Mouse (Mus musculus) forebrain, postnatal 0 days (tissue): Measurements from ENCODE around the gene 3110082J24Rik. TPM values are rescaled to one million over a fixed set of nuclear protein-coding genes. Genes with fewer than 3 reads are reported as not detected.

Source experiments
- ATAC-seq: fragments of 200-750 bp; cut with Nextera tagmentation; 2 replicates; pipeline ENCODE4 v1.8.0; 2017; ENCODE audit warnings: mild to moderate bottlenecking, moderate library complexity
- DNase-seq: peaks from one replicate; pipeline ENCODE4 v3.0.0-alpha.2; 2015
- H3K27ac ChIP-seq: fragments of 300-500 bp; sonication (generic); 2 replicates; pipeline ENCODE4 v1.5.1; 2014; ENCODE audit warnings: low read depth, mild to moderate bottlenecking, antibody characterized with exemption, low read length, moderate library complexity, mixed read lengths
- H3K27me3 ChIP-seq: fragments of 300-500 bp; sonication (generic); 2 replicates; pipeline ENCODE4 v1.6.1; 2014; ENCODE audit warnings: mild to moderate bottlenecking, low read length, mixed read lengths; ENCODE audit not compliant: insufficient read depth
- H3K36me3 ChIP-seq: fragments of 300-500 bp; sonication (generic); 2 replicates; pipeline ENCODE4 v1.6.1; 2014; ENCODE audit warnings: mild to moderate bottlenecking, moderate library complexity; ENCODE audit not compliant: insufficient read depth
- H3K4me1 ChIP-seq: fragments of 300-500 bp; sonication (generic); 2 replicates; pipeline ENCODE4 v1.6.1; 2014; ENCODE audit warnings: antibody characterized with exemption; ENCODE audit not compliant: insufficient read depth
- H3K4me2 ChIP-seq: fragments of 300-500 bp; sonication (generic); 2 replicates; pipeline ENCODE4 v1.6.1; 2014; ENCODE audit warnings: low read depth, mild to moderate bottlenecking, moderate library complexity
- H3K4me3 ChIP-seq: fragments of 300-500 bp; sonication (generic); 2 replicates; pipeline ENCODE4 v1.5.1; 2014; ENCODE audit warnings: low read depth, low read length, mixed read lengths
- H3K9ac ChIP-seq: fragments of 300-500 bp; sonication (generic); 2 replicates; pipeline ENCODE4 v1.6.1; 2014; ENCODE audit warnings: mild to moderate bottlenecking
- H3K9me3 ChIP-seq: fragments of 300-500 bp; sonication (generic); 2 replicates; pipeline ENCODE4 v1.6.1; 2016; ENCODE audit warnings: low read length
- CTCF ChIP-seq: sonication (generic); IDR thresholded peaks from 2 replicates; pipeline ENCODE4 v1.5.1; 2016; ENCODE audit warnings: antibody characterized with exemption, control low read depth, low read depth
- WGBS: fragments of 180-500 bp; shearing (Covaris S2); extraction: QIAGEN DNeasy Blood & Tissue Kit; methylation state at CpG from one replicate; pipeline ENCODE4 v1.1.7; 2014; 5-methylcytosine and 5-hydroxymethylcytosine counted together
- polyA plus RNA-seq: library from polyadenylated mRNA; unstranded; fragments of >200 nt; fragmentation: Nextera tagmentation; extraction: Ambion mirVana; gene quantifications from 2 replicates; pipeline ENCODE4 v1.2.1, GENCODE M21; 2015
- total RNA-seq: library from RNA; depleted of rRNA; stranded (reverse); fragments of >200 nt; gene quantifications from 2 replicates; pipeline ENCODE4 v1.2.3, GENCODE M21; 2014

3110082J24Rik gene
- total and polyA plus RNA-seq, 2 experiments from 2014 or later: 2.0 to 2.5 TPM

GRCm38 (mm10) chr5:30110371-30111060, 4.6 kb upstream of the 3110082J24Rik start:
- Histone ChIP-seq H3K4me3 (no peak overlapping the region), H3K9me3 (no peaks in the 10 kb centered on the region), H3K27ac (0 out of 2 replicates have a peak overlapping the region, but pooled peaks have one; percentile 21), H3K27me3 (no peaks in the 10 kb centered on the region), H3K4me2 (peak overlapping the region; percentile 38), H3K36me3 (no peaks in the 10 kb centered on the region), H3K9ac (0 out of 2 replicates have a peak overlapping the region, but pooled peaks have one; percentile 10), H3K4me1 (0 out of 2 replicates have a peak, but pooled peaks cover 3% of the 10 kb centered on the region)
- no peak for ATAC-seq
- no peak for TF ChIP-seq CTCF
- 14% methylated on average over 22 of the region's 22 CpGs for WGBS
- no peak for DNase-seq

GRCm38 (mm10) chr5:30109899-30110298, 4.0 kb upstream of the 3110082J24Rik start:
- TF ChIP-seq CTCF: no peak
- Histone ChIP-seq H3K36me3 (no peaks in the 10 kb centered on the region), H3K9me3 (no peaks in the 10 kb centered on the region), H3K27ac (no peak overlapping the region), H3K4me1 (0 out of 2 replicates have a peak, but pooled peaks cover 3% of the 10 kb centered on the region), H3K4me3 (no peak overlapping the region), H3K4me2 (no peak overlapping the region), H3K27me3 (no peaks in the 10 kb centered on the region), H3K9ac (no peak overlapping the region)
- 46% methylated on average over 2 of the region's 2 CpGs for WGBS
- DNase-seq: no peak
- ATAC-seq: no peak

- Histone ChIP-seq H3K27me3 (no peaks in the 10 kb centered on the region), H3K27ac (no peak overlapping the region), H3K4me2 (0 out of 2 replicates have a peak overlapping the region, but pooled peaks have one; percentile 97), H3K9ac (no peak overlapping the region), H3K36me3 (no peaks in the 10 kb centered on the region), H3K9me3 (no peaks in the 10 kb centered on the region), H3K4me1 (peaks cover 7% of the 10 kb centered on the region; the same call in 1 of the 2 replicates), H3K4me3 (no peak overlapping the region)
- DNase-seq: no peak
- no peak for TF ChIP-seq CTCF
- WGBS: 72% methylated on average over 6 of the region's 6 CpGs
- no peak for ATAC-seq
These were observed 2.3 kb upstream of the 3110082J24Rik start for GRCm38 (mm10) chr5:30108233-30108632.

GRCm38 (mm10) chr5:30107611-30108041, 1.7 kb upstream of the 3110082J24Rik start:
- Histone ChIP-seq H3K9ac (no peak overlapping the region), H3K9me3 (no peaks in the 10 kb centered on the region), H3K4me3 (no peak overlapping the region), H3K27me3 (no peaks in the 10 kb centered on the region), H3K4me1 (peaks cover 7% of the 10 kb centered on the region; the same call in 1 of the 2 replicates), H3K27ac (peak overlapping the region; percentile 62), H3K36me3 (no peaks in the 10 kb centered on the region), H3K4me2 (peak overlapping the region; percentile 97)
- DNase-seq (no peak), ATAC-seq (peak; percentile 30)
- TF ChIP-seq CTCF: no peak; the same call in 1 of the 2 replicates
- WGBS: 10% methylated on average over 5 of the region's 5 CpGs

- no peak overlapping the region for H3K4me3 ChIP-seq
- peak overlapping the region; percentile 62 for H3K27ac ChIP-seq
- H3K36me3 ChIP-seq: no peaks in the 10 kb centered on the region
- H3K4me2 ChIP-seq: peak overlapping the region; percentile 97
- 7% methylated on average over 7 of the region's 7 CpGs for WGBS
- H3K9me3 ChIP-seq: no peaks in the 10 kb centered on the region
- peaks cover 7% of the 10 kb centered on the region; the same call in 1 of the 2 replicates for H3K4me1 ChIP-seq
- no peak overlapping the region for H3K9ac ChIP-seq
- no peaks in the 10 kb centered on the region for H3K27me3 ChIP-seq
- ATAC-seq: peak; percentile 35
- TF ChIP-seq CTCF: no peak
- peak; percentile 42 for DNase-seq
These were observed 1.3 kb upstream of the 3110082J24Rik start for GRCm38 (mm10) chr5:30107186-30107585.

- no peak overlapping the region for H3K9ac ChIP-seq
- H3K4me3 ChIP-seq: no peak overlapping the region
- H3K9me3 ChIP-seq: no peaks in the 10 kb centered on the region
- no peak for TF ChIP-seq CTCF
- peak overlapping the region; percentile 62; the same call in 1 of the 2 replicates for H3K27ac ChIP-seq
- peak overlapping the region; percentile 97 for H3K4me2 ChIP-seq
- H3K27me3 ChIP-seq: no peaks in the 10 kb centered on the region
- peaks cover 7% of the 10 kb centered on the region; the same call in 1 of the 2 replicates for H3K4me1 ChIP-seq
- no peaks in the 10 kb centered on the region for H3K36me3 ChIP-seq
- DNase-seq (no peak), ATAC-seq (no peak)
- WGBS: 11% methylated on average over 2 of the region's 2 CpGs
These were observed 870 bp upstream of the 3110082J24Rik start for GRCm38 (mm10) chr5:30106756-30107155.

GRCm38 (mm10) chr5:30104841-30105667, 832 bp downstream of the 3110082J24Rik start, which contains the start of gene Garem2:
Gene Garem2 (plus strand): TSS chr5:30105161.
- H3K4me1 ChIP-seq: peaks cover 7% of the 10 kb centered on the region; the same call in 1 of the 2 replicates
- TF ChIP-seq CTCF: no peak
- peak within 1 kb of the TSS; percentile 53 for H3K9ac ChIP-seq
- H3K4me2 ChIP-seq: peak within 1 kb of the TSS; percentile 97
- DNase-seq (peak; percentile 63), ATAC-seq (peak; percentile 57)
- no peaks in the 10 kb centered on the region for H3K27me3 ChIP-seq
- H3K9me3 ChIP-seq: no peaks in the 10 kb centered on the region
- peak within 1 kb of the TSS; percentile 56 for H3K4me3 ChIP-seq
- H3K36me3 ChIP-seq: no peaks in the 10 kb centered on the region
- peak within 1 kb of the TSS; percentile 62 for H3K27ac ChIP-seq
- under 1% methylated on average over 58 of the region's 65 CpGs for WGBS
